Mouse (Mus musculus): Measurements from ENCODE around the gene Nek11. TPM values are rescaled to one million over a fixed set of nuclear protein-coding genes. Genes with fewer than 3 reads are reported as not detected.
"Not testable (repeated sequence)": the region's sequence is repeated elsewhere in the genome, so short reads cannot be mapped to it uniquely, and the experiment has no call there.

Nek11 gene
- polyA plus RNA-seq, 1 experiment from 2014 or later, result 0.95 TPM

GRCm38 (mm10) chr9:105134536-105134935 lies 260.8 kb downstream of the Nek11 start:
- Histone ChIP-seq H3K9me3 (replicated peaks; ENCODE audit: low read length) (no peaks in the 10 kb centered on the region), H3K27me3 (ENCODE audit: insufficient read depth, low read length) (no peaks in the 10 kb centered on the region), H3K4me1 (replicated peaks; ENCODE audit: insufficient read depth, low read length) (no peaks in the 10 kb centered on the region), H3K9ac (ENCODE audit: low read depth, low read length) (no peak overlapping the region), H3K36me3 (ENCODE audit: insufficient read depth, low read length) (no peaks in the 10 kb centered on the region), H3K27ac (no peak overlapping the region), H3K4me2 (ENCODE audit: low read length) (no peak overlapping the region), H3K4me3 (replicated peaks; ENCODE audit: low read depth, low read length) (no peak overlapping the region)
- no peak for TF ChIP-seq CTCF (IDR thresholded peaks at IDR 0.05; ENCODE audit: low read depth)
- no peak for DNase-seq (ENCODE audit: low spot score)
- no peak for ATAC-seq (replicated peaks; ENCODE audit: low FRiP score, low read depth)
- 84% methylated on average over 5 of the region's 5 CpGs for WGBS

GRCm38 (mm10) chr9:105132002-105132367 lies 263.3 kb downstream of the Nek11 start:
- H3K9me3 ChIP-seq (replicated peaks; ENCODE audit: low read length), result no peaks in the 10 kb centered on the region
- ATAC-seq (replicated peaks; ENCODE audit: low FRiP score, low read depth) (peak; percentile 21; the same call in 1 of the 2 replicates), DNase-seq (ENCODE audit: low spot score) (no peak)
- no peak for TF ChIP-seq CTCF (IDR thresholded peaks at IDR 0.05; ENCODE audit: low read depth)
- peak overlapping the region; percentile 82 for H3K4me2 ChIP-seq (ENCODE audit: low read length)
- no peaks in the 10 kb centered on the region for H3K27me3 ChIP-seq (ENCODE audit: insufficient read depth, low read length)
- 21% methylated on average over 5 of the region's 5 CpGs for WGBS
- H3K9ac ChIP-seq (ENCODE audit: low read depth, low read length), result no peak overlapping the region
- no peak overlapping the region for H3K27ac ChIP-seq
- H3K36me3 ChIP-seq (ENCODE audit: insufficient read depth, low read length), result no peaks in the 10 kb centered on the region
- H3K4me1 ChIP-seq (replicated peaks; ENCODE audit: insufficient read depth, low read length), result no peaks in the 10 kb centered on the region
- H3K4me3 ChIP-seq (replicated peaks; ENCODE audit: low read depth, low read length), result peak overlapping the region; percentile 73

- Histone ChIP-seq H3K9ac (ENCODE audit: low read depth, low read length) (peak within 1 kb of the TSS; percentile 63), H3K27ac (peak within 1 kb of the TSS; percentile 75), H3K9me3 (replicated peaks; ENCODE audit: low read length) (no peaks in the 10 kb centered on the region), H3K4me1 (replicated peaks; ENCODE audit: insufficient read depth, low read length) (no peaks in the 10 kb centered on the region), H3K4me2 (ENCODE audit: low read length) (peak within 1 kb of the TSS; percentile 82), H3K4me3 (replicated peaks; ENCODE audit: low read depth, low read length) (peak within 1 kb of the TSS; percentile 73), H3K27me3 (ENCODE audit: insufficient read depth, low read length) (no peaks in the 10 kb centered on the region), H3K36me3 (ENCODE audit: insufficient read depth, low read length) (no peaks in the 10 kb centered on the region)
- ATAC-seq (replicated peaks; ENCODE audit: low FRiP score, low read depth) (peak; percentile 97), DNase-seq (ENCODE audit: low spot score) (peak; percentile 93)
- no peak for TF ChIP-seq CTCF (IDR thresholded peaks at IDR 0.05; ENCODE audit: low read depth)
- WGBS, result under 1% methylated on average over 60 of the region's 60 CpGs
These were observed 263.9 kb downstream of the Nek11 start, which contains the start of gene Nudt16 for GRCm38 (mm10) chr9:105131253-105132001. Nudt16 (minus strand) TSS chr9:105131824.

- no peaks in the 10 kb centered on the region for H3K4me1 ChIP-seq (replicated peaks; ENCODE audit: insufficient read depth, low read length)
- no peak overlapping the region for H3K9ac ChIP-seq (ENCODE audit: low read depth, low read length)
- no peak for ATAC-seq (replicated peaks; ENCODE audit: low FRiP score, low read depth)
- H3K4me2 ChIP-seq (ENCODE audit: low read length), result no peak overlapping the region
- no peak overlapping the region for H3K27ac ChIP-seq
- no peak for TF ChIP-seq CTCF (IDR thresholded peaks at IDR 0.05; ENCODE audit: low read depth)
- no peak for DNase-seq (ENCODE audit: low spot score)
- WGBS, result 94% methylated on average over 8 of the region's 8 CpGs
- H3K36me3 ChIP-seq (ENCODE audit: insufficient read depth, low read length), result no peaks in the 10 kb centered on the region
- H3K4me3 ChIP-seq (replicated peaks; ENCODE audit: low read depth, low read length), result no peak overlapping the region
- no peaks in the 10 kb centered on the region for H3K27me3 ChIP-seq (ENCODE audit: insufficient read depth, low read length)
- H3K9me3 ChIP-seq (replicated peaks; ENCODE audit: low read length), result no peaks in the 10 kb centered on the region
These were observed 265.0 kb downstream of the Nek11 start for GRCm38 (mm10) chr9:105130331-105130730.

- not testable (repeated sequence) for H3K27ac ChIP-seq; H3K4me2 ChIP-seq (ENCODE audit: low read length); H3K36me3 ChIP-seq (ENCODE audit: insufficient read depth, low read length); H3K4me1 ChIP-seq (replicated peaks; ENCODE audit: insufficient read depth, low read length); H3K27me3 ChIP-seq (ENCODE audit: insufficient read depth, low read length); DNase-seq (ENCODE audit: low spot score); H3K9me3 ChIP-seq (replicated peaks; ENCODE audit: low read length); H3K4me3 ChIP-seq (replicated peaks; ENCODE audit: low read depth, low read length); H3K9ac ChIP-seq (ENCODE audit: low read depth, low read length); ATAC-seq (replicated peaks; ENCODE audit: low FRiP score, low read depth)
- WGBS, result 90% methylated on average over 3 of the region's 3 CpGs
These were observed 270.1 kb downstream of the Nek11 start for GRCm38 (mm10) chr9:105125206-105125605.

Other genes with a start within 250 kb of the Nek11 start
- gene Aste1, start 132 bp downstream of the Nek11 start, polyA plus RNA-seq (2015; fragmentation: Nextera tagmentation; extraction: Ambion mirVana), result 14.0 and 15.5 TPM in 2 replicates
- 56.0 and 56.3 TPM in 2 replicates for gene Atp2c1, start 131.8 kb upstream of the Nek11 start, polyA plus RNA-seq (2015; fragmentation: Nextera tagmentation; extraction: Ambion mirVana)
- gene Pik3r4, start 247.5 kb upstream of the Nek11 start, polyA plus RNA-seq (2015; fragmentation: Nextera tagmentation; extraction: Ambion mirVana), result 16.0 and 18.0 TPM in 2 replicates